Mouse (Mus musculus) cerebellum, postnatal 14 days (tissue): ENCODE results near the gene Zfp616.
A peak's percentile ranks its signal among the peaks of the same experiment; 100 is the strongest.

Source experiments
- DNase-seq, 2 experiments: peaks; one replicate each; pipeline ENCODE4 v3.0.0; 2021; ENCODE audit warnings: mixed read lengths in 2 of 2

The Zfp616 gene

DNA sequence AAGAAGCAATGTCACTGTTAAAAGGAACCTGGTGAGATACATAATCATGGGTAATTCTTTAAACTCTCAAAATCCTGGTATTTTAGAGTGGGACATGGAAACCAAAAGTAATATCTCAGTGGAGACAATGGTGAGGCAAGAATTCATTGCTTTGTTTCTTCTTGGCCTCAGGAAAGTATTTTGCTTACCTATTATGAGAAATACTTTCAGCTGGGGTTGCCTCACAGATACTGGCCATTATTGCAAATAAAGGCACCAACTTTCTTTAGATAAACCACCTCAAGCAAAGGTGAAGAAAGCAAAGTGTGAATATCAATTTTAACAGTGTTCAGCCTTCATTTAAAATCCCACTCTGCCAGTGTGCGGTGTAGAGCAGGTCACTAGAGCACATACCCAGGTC, at the start of gene Zfp616:
Gene Zfp616, plus strand, starts transcription at position 301 of the 400 bp plus-strand sequence.
- DNase-seq, result no peak

- no peak for DNase-seq
Observed at GRCm38 (mm10) chr11:74051347-74051746, 18.4 kb upstream of the Zfp616 start.

GRCm38 (mm10) chr11:74056451-74056850, 13.3 kb upstream of the Zfp616 start, which contains the start of the genes Olfr139 and Olfr399:
Olfr139 (minus strand) TSS chr11:74056551.
Olfr399 (minus strand) TSS chr11:74056615.
- no peak for DNase-seq

DNA sequence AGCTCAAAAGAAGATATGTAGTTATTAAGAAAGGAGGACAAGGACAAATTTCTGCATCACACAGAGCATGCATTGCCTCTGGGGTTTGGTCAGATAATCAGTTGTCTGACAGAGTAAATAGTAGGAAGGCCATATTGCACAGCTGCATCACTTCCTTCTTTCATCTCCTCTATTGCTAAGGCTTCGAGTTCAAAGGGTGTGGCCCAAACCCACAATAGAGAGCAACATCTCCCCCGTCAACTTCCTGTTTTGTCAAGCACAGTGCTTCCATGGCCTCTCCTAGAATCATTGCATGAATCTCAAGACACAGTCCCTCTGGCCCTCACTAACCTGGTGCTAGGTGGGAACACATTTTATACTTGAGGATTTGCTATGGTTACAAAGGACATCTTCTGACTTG, 31.0 kb downstream of the Zfp616 start:
- DNase-seq, result no peak

GRCm38 (mm10) chr11:74101507-74101906, 31.8 kb downstream of the Zfp616 start:
- DNase-seq, result no peak

DNA sequence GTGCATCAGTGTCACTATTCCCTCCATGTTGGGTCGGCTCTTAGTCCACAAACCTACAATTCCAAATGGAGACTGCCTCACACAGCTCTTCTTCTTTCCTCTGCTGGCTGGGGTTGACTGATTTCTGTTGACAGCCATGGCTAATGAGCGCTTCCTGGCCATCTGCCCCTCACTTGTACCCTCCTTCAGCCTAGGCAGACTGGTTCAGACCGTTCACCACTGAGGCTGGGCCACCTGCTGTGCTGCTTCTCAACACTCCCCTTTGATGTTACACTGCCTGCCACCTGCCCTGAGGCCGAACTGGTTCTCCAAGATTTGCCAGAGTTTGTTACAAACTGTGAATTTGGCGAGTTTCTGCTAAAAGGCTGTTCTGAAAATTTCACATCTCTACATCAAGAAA, 35.3 kb downstream of the Zfp616 start:
- peak; percentile 70 to 81 for DNase-seq

GRCm38 (mm10) chr11:74113412-74113811, 43.7 kb downstream of the Zfp616 start, which contains the start of gene Olfr401:
Olfr401 (plus strand) TSS chr11:74113712.
- no peak for DNase-seq
